Mouse (Mus musculus) WW6 (cell line): ENCODE results near the gene B4galt3.

Source experiments
- DNase-seq: peaks from one replicate; pipeline ENCODE4 v3.0.0-alpha.2; 2013; ENCODE audit warnings: low read depth, low spot score

Gene B4galt3

DNA sequence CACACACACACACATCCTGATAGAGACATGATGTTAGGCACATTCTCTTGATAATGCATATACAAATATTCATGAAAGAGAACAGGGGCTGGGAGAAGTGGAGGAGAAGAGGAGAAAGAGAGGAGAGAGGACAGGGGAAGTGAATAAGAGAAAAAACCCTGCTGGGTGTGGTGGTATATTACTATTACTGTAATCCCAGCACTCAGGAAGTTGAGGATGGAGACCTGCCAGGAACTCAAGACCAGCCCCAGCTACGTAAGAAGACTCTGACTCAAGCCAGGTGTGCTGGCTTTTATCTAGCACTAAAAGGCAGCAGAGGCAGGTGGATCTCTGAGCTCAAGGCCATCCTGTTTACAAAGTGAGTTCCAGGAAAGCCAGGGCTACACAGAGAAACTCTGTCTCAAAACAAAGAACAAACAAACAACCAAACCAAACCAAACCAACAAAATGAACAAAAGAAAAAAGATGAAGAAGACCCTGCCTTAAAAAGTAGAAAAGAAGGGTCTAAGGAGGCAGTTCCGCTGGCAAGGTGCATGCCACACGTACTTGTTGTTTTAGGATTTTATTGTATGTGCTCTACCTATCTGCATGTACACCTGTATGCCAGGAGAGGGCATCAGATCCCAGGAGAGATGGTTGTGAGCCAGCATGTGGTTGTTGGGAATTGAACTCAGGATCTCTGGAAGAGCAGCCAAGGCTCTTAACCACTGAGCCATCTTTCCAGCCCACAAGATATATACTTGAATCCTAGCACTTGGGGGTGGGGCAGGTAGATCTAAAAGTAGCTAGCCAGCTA lies 6.3 kb upstream of the B4galt3 start:
- DNase-seq: no peak

DNA sequence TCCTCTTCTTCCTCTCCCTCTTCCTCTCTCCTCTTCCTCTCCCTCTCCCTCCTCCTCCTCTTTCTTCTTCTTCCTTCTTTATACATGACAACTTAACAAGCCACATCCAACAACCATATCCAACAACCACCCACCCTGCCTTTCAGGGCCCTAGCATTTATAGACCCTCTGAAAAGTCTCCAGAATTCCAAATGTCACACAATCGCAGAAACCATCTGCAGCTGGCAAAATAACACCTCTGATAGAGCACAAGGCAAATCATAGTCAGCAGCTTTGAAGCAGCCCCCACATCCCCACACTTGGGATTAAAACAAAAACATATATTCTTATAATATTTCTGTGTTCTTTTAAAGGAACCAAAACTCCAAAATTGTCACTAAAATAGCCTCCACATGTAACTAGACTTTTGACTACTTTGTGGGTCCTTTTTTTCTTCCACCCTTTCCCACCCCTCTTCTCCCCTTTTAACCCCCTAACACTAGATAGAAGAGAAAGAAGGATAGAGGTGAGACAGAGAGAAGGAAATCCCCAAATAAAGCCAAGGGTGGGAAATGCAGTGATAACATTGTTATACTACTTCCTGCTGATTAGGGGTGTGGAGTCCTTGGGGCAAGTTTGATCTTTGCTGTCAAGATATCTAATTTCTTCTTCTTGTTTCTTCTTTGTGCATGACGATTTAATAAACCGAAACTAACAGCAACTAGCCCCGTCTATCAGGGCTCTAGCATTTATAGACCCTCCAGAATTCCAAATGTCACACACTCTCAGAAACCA lies 4.0 kb upstream of the B4galt3 start:
- no peak for DNase-seq

DNA sequence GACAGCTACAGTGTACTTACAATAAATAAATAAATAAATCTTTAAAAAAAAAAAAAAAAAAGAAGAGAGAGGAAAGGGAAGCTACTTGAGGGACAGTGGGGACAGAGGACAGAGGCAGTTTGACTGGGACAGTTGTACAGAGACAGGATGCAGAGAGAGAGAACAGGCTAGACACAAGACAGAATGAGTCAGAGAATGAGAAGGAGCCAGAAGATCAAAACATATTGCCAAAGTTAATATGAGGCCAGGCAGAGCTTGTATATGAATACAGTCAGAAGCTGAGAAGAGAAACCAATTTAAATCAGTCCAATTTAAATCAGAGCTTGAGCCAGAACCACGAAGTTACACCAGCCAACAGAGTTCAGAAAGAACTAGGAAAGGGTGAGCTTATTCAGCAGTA lies 1.8 kb upstream of the B4galt3 start:
- DNase-seq: no peak

DNA sequence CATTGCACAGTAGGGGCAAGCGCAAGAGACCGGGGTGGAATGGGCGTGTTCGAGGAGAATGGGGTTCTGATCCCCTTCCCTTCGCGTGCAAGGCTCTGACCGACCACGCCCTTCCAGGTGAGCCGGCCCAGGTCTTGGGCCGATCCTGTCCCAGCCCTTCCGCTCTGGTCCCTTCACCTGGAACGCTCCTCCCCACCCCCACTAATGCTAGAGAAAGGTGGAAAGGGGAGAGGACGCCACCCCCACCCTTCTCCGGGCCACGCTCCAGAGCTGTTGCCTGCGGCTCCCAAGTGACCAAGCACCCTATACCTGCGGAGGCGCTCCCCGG lies 409 bp downstream of the B4galt3 start:
- DNase-seq: no peak

DNA sequence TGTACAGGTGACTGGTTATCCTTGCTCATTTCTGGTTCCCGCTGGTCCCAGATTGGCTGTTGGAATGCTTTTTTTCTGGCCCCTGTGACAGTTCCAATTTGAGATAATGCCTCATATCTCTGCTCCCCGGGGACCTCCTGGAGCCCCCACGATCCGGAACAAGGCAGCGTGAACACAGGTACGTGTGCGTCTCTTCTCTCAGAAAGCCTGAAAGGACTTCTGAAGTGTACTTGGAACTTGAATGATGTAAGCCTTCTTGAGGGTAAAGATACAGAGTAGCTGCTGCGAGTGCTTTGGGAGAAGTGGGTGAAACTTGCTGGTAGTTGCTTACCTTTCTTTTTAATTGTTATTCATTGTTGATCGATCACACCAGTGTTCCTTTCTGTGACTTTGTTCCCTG lies 1.1 kb downstream of the B4galt3 start:
- DNase-seq: no peak

DNA sequence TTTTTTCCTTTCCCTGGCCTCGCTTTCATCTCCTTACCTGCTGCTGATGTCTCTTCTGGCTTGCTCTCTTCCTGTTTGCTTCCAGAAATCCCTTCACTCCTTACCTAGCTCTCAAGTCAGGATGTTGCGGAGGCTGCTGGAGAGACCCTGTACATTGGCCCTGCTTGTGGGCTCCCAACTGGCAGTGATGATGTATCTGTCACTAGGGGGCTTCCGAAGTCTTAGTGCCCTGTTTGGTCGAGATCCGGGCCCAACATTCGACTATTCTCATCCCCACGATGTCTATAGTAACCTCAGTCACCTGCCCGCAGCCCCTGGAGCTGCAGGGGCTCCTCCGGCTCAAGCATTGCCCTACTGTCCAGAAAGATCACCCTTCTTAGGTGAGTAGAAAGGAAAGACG lies 1.5 kb downstream of the B4galt3 start:
- no peak for DNase-seq

DNA sequence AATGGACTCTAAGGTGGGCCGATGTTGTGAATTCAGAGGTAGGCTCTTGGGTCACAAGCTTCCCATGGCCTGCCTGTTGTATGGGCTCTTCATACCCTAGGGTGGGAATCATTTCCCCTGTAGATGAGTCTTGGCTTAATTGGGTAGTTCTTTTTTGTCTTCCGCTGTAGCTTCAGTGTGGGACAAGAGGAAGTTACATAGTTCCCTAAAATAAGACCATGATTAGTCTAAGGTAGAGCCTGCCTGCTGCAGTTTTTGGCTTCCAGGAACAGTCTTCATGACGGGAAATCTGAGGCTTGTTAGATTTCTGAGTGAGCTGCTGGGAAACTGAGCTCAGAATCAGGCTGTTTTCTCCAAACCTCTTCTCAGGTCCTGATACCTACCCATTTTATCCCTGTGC lies 2.0 kb downstream of the B4galt3 start:
- DNase-seq: no peak

DNA sequence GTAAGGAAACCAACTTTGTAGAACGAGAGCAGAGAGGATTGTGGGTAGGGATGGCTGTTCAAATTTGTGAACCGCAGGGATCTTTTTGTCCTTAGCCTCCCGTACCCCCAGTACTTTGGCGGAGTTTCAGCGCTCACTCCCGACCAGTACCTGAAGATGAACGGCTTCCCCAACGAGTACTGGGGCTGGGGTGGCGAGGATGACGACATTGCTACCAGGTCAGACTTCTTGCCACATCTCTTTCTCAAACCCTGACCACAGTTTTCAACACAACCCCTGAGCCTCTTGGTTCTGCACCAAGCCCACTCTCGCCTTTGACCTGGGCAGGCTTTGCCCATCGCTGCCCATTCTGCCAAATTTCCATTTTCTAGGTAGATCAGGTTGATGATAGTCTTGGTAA lies 4.0 kb downstream of the B4galt3 start:
- no peak for DNase-seq

DNA sequence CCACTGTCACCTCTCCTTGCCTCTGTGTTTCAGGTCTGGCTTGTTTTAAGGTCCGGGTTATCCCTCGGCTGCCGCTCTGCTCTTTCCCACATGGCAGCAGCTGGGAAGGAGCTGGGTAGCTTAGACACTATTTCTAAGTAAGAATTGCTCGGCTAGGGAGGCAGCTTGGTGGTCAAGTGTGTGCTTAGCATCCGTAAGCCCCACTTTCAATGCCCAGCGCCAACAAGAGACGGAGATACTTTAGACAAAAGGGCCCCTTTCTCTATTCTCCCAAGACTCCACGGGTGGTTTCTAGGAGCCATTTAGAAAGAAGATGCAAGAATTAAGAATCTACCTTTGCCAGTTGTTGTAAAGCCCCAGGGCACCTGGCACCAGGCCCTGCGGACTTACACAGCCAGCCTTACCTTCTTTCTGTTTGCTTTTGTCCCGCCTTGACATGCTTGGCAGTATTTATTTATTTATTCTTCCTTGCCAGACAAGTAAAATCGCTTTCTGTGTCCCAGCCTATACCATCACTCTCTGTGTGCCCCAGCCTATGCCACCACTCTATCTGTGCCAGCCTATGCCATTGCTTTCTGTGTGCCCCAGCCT lies 5.1 kb downstream of the B4galt3 start:
- DNase-seq: no peak

DNA sequence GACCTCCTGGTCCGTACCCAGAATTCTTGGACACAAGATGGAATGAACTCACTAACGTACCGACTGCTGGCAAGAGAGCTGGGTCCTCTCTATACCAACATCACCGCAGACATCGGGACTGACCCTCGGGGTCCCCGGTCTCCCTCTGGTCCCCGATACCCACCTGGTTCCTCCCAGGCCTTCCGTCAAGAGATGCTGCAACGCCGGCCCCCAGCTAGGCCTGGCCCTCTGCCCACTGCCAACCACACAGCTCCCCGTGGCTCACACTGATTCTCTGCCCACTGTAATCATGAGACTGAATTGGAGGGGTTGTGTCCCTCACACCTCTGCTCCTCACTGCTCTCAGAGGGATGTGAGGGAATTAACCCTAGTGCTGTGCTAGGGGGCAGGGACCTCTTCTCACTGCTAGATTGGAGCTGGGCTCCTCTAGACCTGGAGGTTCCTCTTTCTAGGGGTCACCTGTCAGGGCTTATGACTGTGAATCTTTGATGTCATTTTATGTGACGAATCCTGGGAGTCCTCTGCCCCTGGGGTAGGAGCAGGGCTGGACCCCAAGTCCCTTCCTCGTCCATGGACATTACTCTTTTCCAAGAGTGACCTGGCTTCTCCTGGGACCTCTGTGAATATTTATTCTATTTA lies 6.1 kb downstream of the B4galt3 start:
- no peak for DNase-seq

DNA sequence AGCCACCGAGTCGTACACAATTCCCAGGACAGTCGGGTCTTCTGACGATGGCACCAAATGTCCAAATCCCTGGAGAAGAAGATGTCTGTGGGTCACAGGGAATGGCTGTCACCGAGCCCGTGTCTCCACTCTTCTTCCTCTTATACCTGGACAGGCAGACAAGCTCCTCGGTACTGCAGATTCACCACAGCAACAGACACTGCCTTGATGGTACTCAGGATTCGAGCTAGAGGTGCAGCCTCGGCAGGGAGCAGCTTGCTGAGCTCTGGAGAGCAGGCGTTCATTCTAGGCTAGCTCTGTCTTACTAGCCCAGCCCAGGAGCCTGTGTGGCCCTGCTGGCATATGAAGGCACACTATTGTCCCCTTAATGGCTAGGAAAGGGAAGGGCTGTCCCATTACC lies 7.6 kb downstream of the B4galt3 start:
- no peak for DNase-seq

DNA sequence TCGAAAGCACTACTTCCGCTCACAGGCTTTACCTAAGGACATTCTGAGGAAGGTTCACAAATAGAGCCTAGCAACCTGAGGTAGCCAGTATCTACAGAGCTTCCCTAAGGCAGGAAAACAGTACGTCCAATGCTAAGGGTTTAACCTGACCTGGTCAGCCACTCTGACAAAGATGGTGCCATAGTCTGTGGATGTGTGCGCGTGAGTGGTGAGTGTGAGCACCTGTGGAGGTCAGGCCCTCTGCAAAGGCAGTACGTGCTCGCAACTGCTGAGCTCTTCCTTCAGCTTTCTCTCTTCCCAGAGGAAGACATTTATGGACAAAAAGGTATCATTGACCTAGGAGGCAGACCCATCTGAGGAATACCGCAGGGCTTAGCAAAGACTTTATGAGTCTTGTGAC lies 8.3 kb downstream of the B4galt3 start:
- no peak for DNase-seq

DNA sequence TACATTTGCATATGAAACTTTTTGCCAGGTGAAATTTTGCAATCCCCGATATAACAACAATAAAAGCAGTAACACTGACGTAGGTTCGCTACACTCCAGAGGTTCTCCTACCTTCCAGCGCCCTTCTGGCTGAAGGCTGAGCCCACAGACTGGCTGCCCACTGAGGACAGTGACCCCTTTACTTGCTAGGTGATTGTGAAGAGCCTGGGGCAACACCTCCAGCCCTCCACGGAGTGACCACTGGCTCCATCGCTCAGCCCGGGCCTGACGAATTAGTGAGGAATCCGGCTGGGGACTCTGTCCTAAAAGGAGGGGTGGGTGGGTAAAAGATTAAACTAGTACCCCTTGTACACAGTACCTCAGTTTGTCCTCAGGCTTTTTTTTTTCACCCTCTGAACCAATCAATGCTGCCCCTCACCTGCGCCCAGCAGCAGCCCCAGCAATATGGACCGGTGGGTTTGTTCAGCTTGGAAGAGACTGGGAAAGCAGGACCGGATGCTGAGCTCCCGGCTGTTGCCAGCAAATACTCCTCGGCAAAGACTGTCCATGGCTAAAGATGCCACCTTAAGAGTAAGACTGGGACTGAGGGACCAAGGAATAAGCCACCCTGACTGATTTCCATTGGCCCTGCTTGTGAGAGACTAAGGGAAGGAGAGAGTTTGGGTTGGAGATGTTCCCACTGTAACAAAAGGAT lies 9.0 kb downstream of the B4galt3 start:
- DNase-seq: no peak

DNA sequence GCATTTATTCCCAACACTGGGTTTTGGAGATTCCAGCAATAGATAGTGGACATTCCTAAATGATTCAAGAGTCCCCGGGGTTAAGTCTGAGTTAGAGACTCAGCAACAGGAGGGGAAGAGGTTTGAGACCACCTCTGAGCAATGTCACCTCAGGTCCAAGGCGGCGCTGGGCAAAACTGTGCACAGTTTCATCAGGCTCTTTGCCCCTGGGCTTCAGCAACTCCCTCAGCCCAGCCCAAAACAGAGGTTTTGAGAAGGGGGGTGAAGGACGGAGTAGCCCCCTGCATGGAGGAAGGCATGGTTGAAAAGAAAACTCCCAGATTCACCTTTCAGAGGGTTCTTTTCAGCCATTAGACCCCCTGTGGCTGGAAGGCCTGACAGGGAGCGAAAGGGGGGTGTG lies 9.6 kb downstream of the B4galt3 start:
- no peak for DNase-seq

DNA sequence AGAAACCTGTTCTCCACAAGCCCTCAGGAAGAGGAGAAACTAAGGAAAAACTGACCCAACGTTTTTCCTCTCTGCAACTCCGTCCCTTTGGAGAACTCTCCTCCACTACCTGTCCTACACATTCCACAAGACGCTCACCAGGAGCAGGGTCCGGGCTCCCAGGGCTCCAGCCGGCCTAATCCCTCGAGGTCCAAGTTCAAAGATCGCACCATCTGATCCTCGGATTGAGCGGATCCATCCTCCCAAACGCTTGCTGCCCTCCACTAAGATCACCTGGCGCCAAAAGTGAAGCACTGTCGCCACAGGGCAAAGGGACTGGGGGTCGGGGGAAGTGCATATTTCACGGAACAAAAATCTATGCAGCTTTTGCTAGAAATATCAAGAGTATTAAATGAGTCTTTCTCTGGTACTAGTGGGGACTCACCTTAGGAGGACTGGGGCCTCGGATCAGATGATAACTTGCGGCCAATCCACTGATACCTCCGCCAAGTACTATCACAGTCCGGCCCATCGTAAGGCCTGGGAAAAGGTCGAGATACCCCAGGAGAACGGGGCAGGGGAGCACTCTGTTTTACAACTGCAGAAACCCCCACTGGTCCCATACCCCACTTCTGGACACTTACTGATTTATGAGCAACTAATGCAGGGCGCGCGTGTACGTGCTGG lies 10.3 kb downstream of the B4galt3 start:
- no peak for DNase-seq

DNA sequence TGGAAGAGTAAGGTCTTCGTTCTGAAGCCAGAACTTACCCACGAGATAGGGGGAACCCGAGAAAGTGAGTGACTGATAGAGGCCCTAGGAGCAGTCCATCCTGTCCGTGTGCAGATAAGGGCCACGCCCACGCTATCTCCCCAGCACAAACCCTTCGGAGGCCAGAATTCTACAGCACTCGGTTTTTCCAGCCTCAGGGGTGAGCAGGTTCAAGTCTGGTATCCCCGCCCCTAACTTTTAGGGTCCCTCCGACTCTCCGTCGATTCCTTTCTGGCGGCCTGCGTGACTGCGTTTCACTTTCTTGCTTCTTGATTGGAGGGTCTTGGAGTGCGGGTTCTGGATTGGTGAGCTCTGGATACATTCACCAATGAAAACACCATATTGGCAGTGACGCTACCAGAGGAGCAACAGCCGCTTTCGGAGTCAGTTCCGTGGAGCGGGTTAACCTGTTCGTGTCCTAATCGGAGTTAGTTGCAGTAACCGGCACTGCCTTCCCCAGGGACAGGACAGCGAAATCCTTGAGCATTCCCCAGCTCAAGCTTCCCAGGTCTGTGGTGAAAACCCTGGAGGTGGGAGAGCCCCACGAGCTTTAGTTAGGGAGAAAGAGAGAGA lies 10.9 kb downstream of the B4galt3 start, which contains the start of gene Ppox:
Gene Ppox, minus strand, starts transcription at position 271 of the 612 bp plus-strand sequence.
- DNase-seq: peak; percentile 87

DNA sequence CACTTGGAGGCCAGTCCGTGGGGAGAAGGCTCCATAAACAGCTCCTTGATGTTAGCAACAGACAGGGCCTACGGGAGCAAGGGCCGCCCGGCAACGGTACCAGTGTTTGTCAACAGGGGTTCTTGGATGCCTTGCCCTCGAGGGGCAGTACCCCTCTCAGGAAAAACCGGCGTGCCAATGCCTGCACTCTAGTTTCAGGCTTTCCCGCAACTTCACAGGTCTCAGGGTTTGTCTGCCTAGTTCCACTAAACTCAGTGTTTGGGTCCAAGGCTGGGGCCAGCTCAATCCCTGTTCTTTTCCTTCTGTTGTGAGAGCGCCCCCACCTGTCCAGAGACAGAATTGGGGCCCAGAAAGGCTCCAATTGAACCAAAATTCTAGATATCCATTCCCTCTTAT lies 11.4 kb downstream of the B4galt3 start:
- DNase-seq: peak; percentile 50

DNA sequence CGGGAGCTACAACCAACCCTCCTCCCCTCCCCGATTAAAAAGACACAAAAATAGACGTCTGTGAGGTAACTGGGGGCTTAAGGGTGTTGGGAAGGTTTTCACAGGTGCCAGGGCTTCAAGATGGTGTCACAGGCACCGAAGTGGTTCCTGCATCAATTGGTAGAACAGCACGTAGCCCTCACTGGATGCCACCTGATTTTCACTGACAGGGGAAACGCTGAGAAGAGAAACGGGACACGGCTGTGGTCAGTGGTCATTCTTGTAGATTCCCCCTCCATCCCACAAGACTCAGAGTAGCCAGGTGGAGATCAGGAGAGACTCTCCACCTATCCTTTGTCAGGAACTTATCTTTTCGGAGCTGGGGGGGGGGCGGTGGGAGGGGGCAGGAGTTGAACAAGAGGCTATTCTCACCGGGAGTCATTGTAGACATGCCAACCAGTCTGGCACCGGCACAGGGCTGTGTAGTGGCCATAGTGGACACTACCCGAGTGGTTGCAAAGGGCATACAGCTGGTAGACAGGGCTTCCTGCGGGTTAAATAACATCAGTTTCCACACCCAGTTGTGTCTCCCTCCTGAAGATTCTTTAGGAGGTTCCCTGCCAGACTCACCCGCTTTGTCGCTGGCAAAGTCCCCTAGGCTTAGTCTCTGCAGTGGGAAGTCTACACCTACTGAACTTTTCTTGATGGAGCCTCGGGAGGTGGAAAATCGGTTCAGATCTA lies 12.1 kb downstream of the B4galt3 start:
- no peak for DNase-seq

DNA sequence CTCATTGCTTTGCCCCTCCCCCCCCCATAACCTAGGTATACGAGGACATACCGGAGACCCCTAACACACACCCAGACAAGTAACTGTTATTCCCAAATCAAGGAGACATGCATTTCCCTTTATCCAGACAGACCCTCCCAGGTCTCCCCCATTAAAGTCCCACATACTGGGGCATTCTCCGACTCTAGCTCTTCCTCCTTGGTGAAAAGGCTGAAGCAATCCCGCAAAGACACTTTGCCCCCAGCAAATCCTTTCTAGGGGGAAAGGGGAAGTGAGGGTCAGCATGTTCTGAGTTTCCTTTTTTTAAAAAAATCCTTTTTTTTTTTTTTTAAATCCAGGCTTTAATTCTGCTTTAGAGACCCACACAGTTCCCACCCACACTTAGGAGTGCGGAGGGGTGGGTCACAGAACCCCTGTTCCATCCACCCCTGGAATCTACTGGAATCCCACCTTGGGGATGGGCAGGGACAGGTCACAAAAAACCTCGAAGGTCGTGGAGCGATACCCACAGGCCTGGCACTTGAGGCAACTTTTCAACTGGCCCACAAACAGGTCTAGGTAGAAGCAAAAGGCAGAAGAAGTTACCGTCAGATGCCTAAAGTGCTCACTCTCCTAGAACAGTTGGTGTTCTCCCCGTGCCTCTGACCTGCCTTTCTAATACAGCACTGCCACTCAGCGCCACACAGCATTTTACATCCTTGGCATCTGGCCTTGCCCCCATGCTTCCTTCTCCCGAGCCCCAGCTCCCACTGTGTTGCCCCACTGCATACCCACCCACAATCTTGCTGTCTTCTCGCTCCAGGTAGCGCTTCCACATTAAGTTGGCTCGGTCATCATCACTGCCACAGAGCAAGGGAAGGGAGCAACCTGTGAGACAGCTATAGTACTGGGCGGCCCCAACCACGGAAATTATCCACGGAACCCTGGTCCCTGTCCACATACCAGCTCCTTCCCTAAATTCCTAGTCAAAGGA lies 13.3 kb downstream of the B4galt3 start:
- no peak for DNase-seq
